Mouse (Mus musculus): ENCODE measurements around the gene Tpt1. TPM values are rescaled to one million over a fixed set of nuclear protein-coding genes. Genes with fewer than 3 reads are reported as not detected.
"Not testable (repeated sequence)": the region's sequence is repeated elsewhere in the genome, so short reads cannot be mapped to it uniquely, and the experiment has no call there.

The Tpt1 gene
- total RNA-seq (2021): 1,000 to 10,000 TPM; 3,630 to 4,350 TPM
- long read RNA-seq, experiment 1, transcript Tpt1-201 (6 exons, 1,169 nt): major isoform, 552 of 565 reads
- long read RNA-seq, experiment 1, partial matches to known transcripts: 9 of 565 reads
- long read RNA-seq, experiment 1, other reads (novel, unspliced or antisense): 3 of 565 reads
- long read RNA-seq, experiment 2, transcript Tpt1-201 (6 exons, 1,169 nt): major isoform, 744 of 771 reads
- long read RNA-seq, experiment 2, partial matches to known transcripts: 18 of 771 reads
- long read RNA-seq, experiment 2, other reads (novel, unspliced or antisense): 8 of 771 reads

GRCm38 (mm10) chr14:75844867-75845697 lies at the start of gene Tpt1:
TSS of gene Tpt1 (plus strand) at chr14:75845093.
- no peak for TF ChIP-seq CTCF (IDR thresholded peaks at IDR 0.05)
- intact Hi-C loops (cut with DNase I): no loop called here
- peak; percentile 99 for DNase-seq
- peak within 1 kb of the TSS; percentile 99 for H3K27ac ChIP-seq
- peak within 1 kb of the TSS; percentile 98 for H3K4me3 ChIP-seq

DNA sequence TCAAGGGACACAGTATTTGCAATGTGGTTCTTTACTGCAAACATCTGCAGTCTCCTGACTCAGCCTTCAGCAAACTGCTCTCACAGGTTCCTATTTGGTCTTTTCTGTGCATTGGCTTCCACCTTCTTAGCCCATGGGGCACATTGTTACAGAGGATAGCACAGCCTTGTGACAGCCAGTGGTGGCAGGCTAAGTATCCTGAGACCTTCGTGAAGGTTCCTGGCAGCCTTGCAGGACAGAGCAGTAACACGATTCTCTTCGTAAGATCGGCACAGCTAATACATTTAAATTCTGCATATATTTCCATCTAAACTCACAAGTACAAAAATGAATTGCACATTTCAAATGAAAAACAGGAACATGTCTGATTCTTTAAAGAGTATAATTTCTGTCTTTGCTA lies 49.0 kb upstream of the Tpt1 start:
- DNase-seq: peak; percentile 57
- intact Hi-C loops (cut with DNase I): no loop called here
- no peak for TF ChIP-seq CTCF (IDR thresholded peaks at IDR 0.05)
- H3K4me3 ChIP-seq: peak overlapping the region; percentile 22; the same call in 1 of the 2 replicates
- peak overlapping the region; percentile 63 for H3K27ac ChIP-seq

GRCm38 (mm10) chr14:75797769-75798386 lies 47.0 kb upstream of the Tpt1 start:
- TF ChIP-seq CTCF (IDR thresholded peaks at IDR 0.05): no peak
- DNase-seq: no peak
- intact Hi-C loops (cut with DNase I): no loop called here
- no peak overlapping the region for H3K4me3 ChIP-seq
- peak overlapping the region; percentile 43 for H3K27ac ChIP-seq

GRCm38 (mm10) chr14:75807800-75808199 lies 37.1 kb upstream of the Tpt1 start:
- peak; percentile 54 for TF ChIP-seq CTCF (IDR thresholded peaks at IDR 0.05)
- peak; percentile 94 for DNase-seq
- Histone ChIP-seq H3K4me3 (peak overlapping the region; percentile 53), H3K27ac (peak overlapping the region; percentile 89)
- intact Hi-C loops (cut with DNase I): no loop called here

- DNase-seq: no peak
- no peak overlapping the region for H3K4me3 ChIP-seq
- no peak for TF ChIP-seq CTCF (IDR thresholded peaks at IDR 0.05)
- H3K27ac ChIP-seq: peak overlapping the region; percentile 46; the same call in 1 of the 2 replicates
- intact Hi-C loops (cut with DNase I): loop anchor here (1.0 kb wide), 1 partner anchor 18 kb away; no protein-coding TSS in a partner anchor
Observed at GRCm38 (mm10) chr14:75809931-75810330, 35.0 kb upstream of the Tpt1 start.

- intact Hi-C loops (cut with DNase I): no loop called here
- Histone ChIP-seq H3K4me3 (no peak overlapping the region), H3K27ac (no peak overlapping the region)
- TF ChIP-seq CTCF (IDR thresholded peaks at IDR 0.05): no peak
- DNase-seq: no peak
Observed at GRCm38 (mm10) chr14:75818528-75818927, 26.4 kb upstream of the Tpt1 start.

GRCm38 (mm10) chr14:75819341-75819740 lies 25.6 kb upstream of the Tpt1 start:
- no peak for DNase-seq
- Histone ChIP-seq H3K27ac (peak overlapping the region; percentile 83), H3K4me3 (no peak overlapping the region)
- TF ChIP-seq CTCF (IDR thresholded peaks at IDR 0.05): no peak
- intact Hi-C loops (cut with DNase I): no loop called here

- DNase-seq: peak; percentile 82
- H3K4me3 ChIP-seq: no peak overlapping the region
- intact Hi-C loops (cut with DNase I): no loop called here
- peak overlapping the region; percentile 83 for H3K27ac ChIP-seq
- TF ChIP-seq CTCF (IDR thresholded peaks at IDR 0.05): no peak
Observed at GRCm38 (mm10) chr14:75820007-75820406, 24.9 kb upstream of the Tpt1 start.

- intact Hi-C loops (cut with DNase I): no loop called here
- H3K27ac ChIP-seq: peak overlapping the region; percentile 94
- H3K4me3 ChIP-seq: no peak overlapping the region
- TF ChIP-seq CTCF (IDR thresholded peaks at IDR 0.05): no peak
- peak; percentile 33 for DNase-seq
Observed at GRCm38 (mm10) chr14:75826851-75827410, 18.0 kb upstream of the Tpt1 start.

DNA sequence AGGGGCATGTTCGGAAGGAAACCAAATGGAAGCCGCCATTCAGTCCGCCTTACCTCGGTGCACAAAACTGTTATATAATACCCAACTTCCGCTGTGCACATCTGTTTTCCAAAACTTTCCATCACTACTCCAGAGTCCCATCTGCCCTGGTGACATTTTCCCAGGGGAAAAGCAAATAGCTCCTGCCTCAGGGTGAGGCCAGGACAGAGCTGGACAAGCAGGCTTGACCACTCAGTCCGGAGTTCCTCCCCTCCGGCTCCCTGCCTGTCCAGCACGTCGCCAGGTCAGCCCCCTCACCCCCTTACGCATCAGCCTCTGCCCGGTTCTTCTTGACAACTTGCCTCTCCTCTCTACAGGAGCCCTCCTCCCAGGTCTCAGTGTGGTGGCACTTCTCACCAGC lies 16.7 kb upstream of the Tpt1 start:
- TF ChIP-seq CTCF (IDR thresholded peaks at IDR 0.05): no peak
- H3K27ac ChIP-seq: peak overlapping the region; percentile 94
- H3K4me3 ChIP-seq: peak overlapping the region; percentile 67
- intact Hi-C loops (cut with DNase I): loop anchor here (1.0 kb wide), 1 partner anchor 19 kb away; no protein-coding TSS in a partner anchor
- peak; percentile 34 for DNase-seq

- TF ChIP-seq CTCF (IDR thresholded peaks at IDR 0.05): peak; percentile 98
- intact Hi-C loops (cut with DNase I): loop anchor here (1.0 kb wide), 2 partner anchors 20 to 42 kb away; partner anchors contain the start of gene Slc25a30
- peak overlapping the region; percentile 94 for H3K27ac ChIP-seq
Observed at GRCm38 (mm10) chr14:75828866-75829806, 15.8 kb upstream of the Tpt1 start.

GRCm38 (mm10) chr14:75829817-75830216 lies 15.1 kb upstream of the Tpt1 start:
- H3K4me3 ChIP-seq, DNase-seq: not testable (repeated sequence)
- intact Hi-C loops (cut with DNase I): loop anchor here (1.0 kb wide), 1 partner anchor 43 kb away; the partner anchor contains the start of gene Slc25a30
- peak overlapping the region; percentile 94 for H3K27ac ChIP-seq

More at GRCm38 (mm10) chr14:75828866-75829806, 15.8 kb upstream of the Tpt1 start:
- DNase-seq: peak; percentile 93
- H3K4me3 ChIP-seq: peak overlapping the region; percentile 67

All from gastrocnemius, adult 2 months (tissue).